Mouse (Mus musculus): Measurements from ENCODE around the gene Wdr1.

- TF ChIP-seq POLR2A (IDR thresholded peaks at IDR 0.05; ENCODE audit: borderline replicate concordance, extremely low read depth, insufficient read depth, insufficient read length, poor library complexity, severe bottlenecking): no peak
- no peak for TF ChIP-seq CTCF (IDR thresholded peaks at IDR 0.05; ENCODE audit: borderline replicate concordance, extremely low read depth, insufficient read depth, insufficient read length)
These were observed 9.5 kb downstream of the Wdr1 start for GRCm38 (mm10) chr5:38553491-38553890.

Measured in brain, embryonic 14.5 days (tissue).